Mouse (Mus musculus) left cerebral cortex, postnatal 10 days (tissue): ENCODE results near the gene Shd. TPM values are rescaled to one million over a fixed set of nuclear protein-coding genes. Genes with fewer than 3 reads are reported as not detected.
A peak's percentile ranks its signal among the peaks of the same experiment; 100 is the strongest.

Experiments used
- DNase-seq, 2 experiments: peaks; one replicate each; pipeline ENCODE4 v3.0.0; 2021 to 2022; ENCODE audit warnings: low spot score in 2 of 2, mixed read lengths in 1 of 2; ENCODE audit errors: extremely low spot score in 1 of 2
- intact Hi-C: fragments of 180-260 bp; cut with DNase I; formaldehyde crosslinking; loops from one replicate; pipeline ENCODE4 v1.15.1; 2025
- total RNA-seq, 2 experiments: library from RNA; stranded (reverse); gene quantifications; 2 replicates each; pipeline ENCODE4 v1.2.3; 2021

Shd gene
- total RNA-seq, 2 experiments from 2014 or later, result 50.3 to 57.4 TPM

- intact Hi-C loops, result loop anchor here (5.0 kb wide), 1 partner anchor 256 kb away; no protein-coding TSS in a partner anchor
- no peak for DNase-seq
Observed at GRCm38 (mm10) chr17:55957726-55958583, 12.3 kb upstream of the Shd start.

- intact Hi-C loops, result loop anchor here (5.0 kb wide), 1 partner anchor 256 kb away; no protein-coding TSS in a partner anchor
- no peak for DNase-seq
Observed at GRCm38 (mm10) chr17:55958584-55958886, 11.7 kb upstream of the Shd start.

- intact Hi-C loops, result loop anchor here (5.0 kb wide), 1 partner anchor 257 kb away; no protein-coding TSS in a partner anchor
- peak; percentile 94 to 95 for DNase-seq
Observed at GRCm38 (mm10) chr17:55958918-55959728, 11.1 kb upstream of the Shd start, which contains the start of gene Yju2. Gene Yju2 (plus strand): TSS chr17:55959099.

- intact Hi-C loops, result loop anchor here (5.0 kb wide), 1 partner anchor 258 kb away; no protein-coding TSS in a partner anchor
- no peak for DNase-seq
Observed at GRCm38 (mm10) chr17:55959946-55960740, 10.1 kb upstream of the Shd start.

GRCm38 (mm10) chr17:55960791-55961190, 9.5 kb upstream of the Shd start:
- intact Hi-C loops, result no loop called here
- DNase-seq, result peak; percentile 5 to 28

GRCm38 (mm10) chr17:55961631-55962030, 8.6 kb upstream of the Shd start:
- peak in 1 of 2 experiments; percentile 19 for DNase-seq

GRCm38 (mm10) chr17:55963171-55963570, 7.1 kb upstream of the Shd start:
- intact Hi-C loops, result no loop called here
- DNase-seq, result peak in 1 of 2 experiments; percentile 22

More at GRCm38 (mm10) chr17:55961631-55962030, 8.6 kb upstream of the Shd start:
- intact Hi-C loops, result no loop called here

- intact Hi-C loops, result no loop called here
- DNase-seq, result peak in 1 of 2 experiments; percentile 23
Observed at GRCm38 (mm10) chr17:55964496-55964895, 5.8 kb upstream of the Shd start.

- intact Hi-C loops, result no loop called here
- peak in 1 of 2 experiments; percentile 30 for DNase-seq
Observed at GRCm38 (mm10) chr17:55964996-55965395, 5.3 kb upstream of the Shd start.

- intact Hi-C loops, result no loop called here
Observed at GRCm38 (mm10) chr17:55967186-55967585, 3.1 kb upstream of the Shd start.

GRCm38 (mm10) chr17:55968210-55968609, 2.1 kb upstream of the Shd start:
- peak in 1 of 2 experiments; percentile 74 for DNase-seq
- intact Hi-C loops, result no loop called here

More at GRCm38 (mm10) chr17:55967186-55967585, 3.1 kb upstream of the Shd start:
- peak in 1 of 2 experiments; percentile 20 for DNase-seq

- peak; percentile 45 to 67 for DNase-seq
- intact Hi-C loops, result no loop called here
Observed at GRCm38 (mm10) chr17:55969560-55969959, 707 bp upstream of the Shd start.

- intact Hi-C loops, result no loop called here
Observed at GRCm38 (mm10) chr17:55971453-55971852, 1.2 kb downstream of the Shd start.

GRCm38 (mm10) chr17:55976255-55976862, 6.1 kb downstream of the Shd start:
- intact Hi-C loops, result loop anchor here (5.0 kb wide), 1 partner anchor 36 kb away; no protein-coding TSS in a partner anchor

More at GRCm38 (mm10) chr17:55971453-55971852, 1.2 kb downstream of the Shd start:
- DNase-seq, result peak in 1 of 2 experiments; percentile 44

GRCm38 (mm10) chr17:55977301-55977700, 7.0 kb downstream of the Shd start:
- DNase-seq, result no peak
- intact Hi-C loops, result loop anchor here (5.0 kb wide), 1 partner anchor 35 kb away; no protein-coding TSS in a partner anchor

More at GRCm38 (mm10) chr17:55976255-55976862, 6.1 kb downstream of the Shd start:
- peak; percentile 58 to 85 for DNase-seq

- intact Hi-C loops, result no loop called here
- DNase-seq, result peak; percentile 78 to 84
Observed at GRCm38 (mm10) chr17:55986030-55986961, 16.0 kb downstream of the Shd start, which contains the start of gene Fsd1. Gene Fsd1 (plus strand): TSS chr17:55986509.
